Mouse (Mus musculus) erythroblast, embryonic 14.5 days (primary cell): ENCODE results near the gene Cpn1.

Experiments used
- GATA1 ChIP-seq: IDR thresholded peaks from 2 replicates; pipeline ENCODE4 v1.6.1; 2012; ENCODE audit warnings: low read length, inconsistent platforms, mixed read lengths
- TAL1 ChIP-seq: IDR thresholded peaks from 3 replicates; pipeline ENCODE4 v1.6.1; 2012; ENCODE audit warnings: low read length, inconsistent platforms, mixed read lengths

DNA sequence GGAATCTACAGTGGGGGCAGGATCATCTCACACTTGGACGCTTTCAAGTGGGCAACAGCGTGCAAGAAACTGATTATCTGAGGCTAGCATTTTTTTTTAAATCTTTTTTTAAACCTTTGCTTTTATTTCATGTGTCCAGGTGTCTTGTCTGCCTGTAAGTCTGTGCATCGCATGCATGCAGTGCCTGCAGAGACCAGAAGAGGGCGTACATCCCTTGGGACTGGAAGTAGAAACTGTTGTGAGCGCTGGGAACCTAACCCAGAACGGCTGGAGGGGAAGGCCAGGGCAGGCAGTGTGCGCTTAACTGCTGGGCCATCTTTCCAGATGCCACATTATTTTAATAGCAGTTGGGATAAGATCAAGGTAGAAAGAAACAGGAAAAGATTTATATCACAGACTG lies 63.4 kb downstream of the Cpn1 start:
- TF ChIP-seq GATA1 (no peak), TAL1 (no peak)
